Mouse (Mus musculus): ENCODE results near the gene Srd5a3. TPM values are rescaled to one million over a fixed set of nuclear protein-coding genes. Genes with fewer than 3 reads are reported as not detected.

Gene Srd5a3
- polyA plus RNA-seq, 1 experiment: 7.8 TPM

DNA sequence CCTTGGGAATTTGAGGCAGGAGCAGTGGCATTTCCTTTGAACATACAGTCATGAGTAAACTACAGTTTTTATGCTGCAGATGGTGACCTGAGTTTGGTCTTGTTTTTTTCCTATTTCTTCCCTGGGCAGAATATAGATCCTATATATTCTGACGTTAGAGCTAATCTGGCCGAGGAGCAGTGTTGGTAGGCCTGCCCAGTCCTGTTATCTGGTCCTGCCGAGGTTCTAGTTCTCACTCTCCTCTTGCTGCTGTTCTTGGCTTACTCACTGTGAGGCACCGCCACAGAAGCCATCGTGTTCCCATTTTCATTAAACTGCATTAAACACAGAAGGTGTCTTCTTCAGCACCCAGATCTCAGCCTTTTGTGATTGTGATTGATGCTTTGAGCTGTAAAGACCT, 47.8 kb downstream of the Srd5a3 start:
- TF ChIP-seq CTCF (IDR thresholded peaks at IDR 0.05; ENCODE audit: control insufficient read depth, insufficient read depth, insufficient replicate concordance, low read depth, low read length): no peak
- no peak for TF ChIP-seq POLR2A (IDR thresholded peaks at IDR 0.05; ENCODE audit: control insufficient read depth, low read depth, low read length)
- H3K36me3 ChIP-seq (ENCODE audit: control insufficient read depth, insufficient read depth, low read length): no peaks in the 10 kb centered on the region; the same call in 1 of the 2 replicates
- H3K27ac ChIP-seq (ENCODE audit: control insufficient read depth, insufficient read depth, low read depth, low read length): no peak overlapping the region
- H3K4me1 ChIP-seq (ENCODE audit: control insufficient read depth, insufficient read depth, low read length): peaks cover 4% of the 10 kb centered on the region
- no peaks in the 10 kb centered on the region for H3K27me3 ChIP-seq (ENCODE audit: control insufficient read depth, insufficient read depth, low read length)
- H3K4me3 ChIP-seq (ENCODE audit: control insufficient read depth, low read depth, low read length): no peak overlapping the region

DNA sequence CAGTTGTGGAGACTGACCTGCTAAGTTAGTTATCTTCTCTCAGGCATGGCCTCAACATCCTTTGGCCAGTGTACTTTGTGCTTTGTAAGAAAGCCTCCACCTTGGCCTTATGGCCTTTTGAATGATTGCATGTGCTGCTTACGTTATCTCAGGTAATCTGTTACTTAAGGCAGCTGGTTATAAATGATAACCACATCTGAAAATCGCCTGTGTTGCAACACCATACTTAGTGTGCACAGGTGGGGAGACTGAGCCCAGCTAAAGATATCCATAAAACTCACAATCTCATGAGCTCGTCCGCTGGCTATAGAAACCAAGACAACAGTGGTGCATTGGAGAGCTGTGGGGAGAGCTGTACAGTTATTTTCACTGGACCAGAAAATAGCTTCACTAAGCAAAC, 50.5 kb downstream of the Srd5a3 start:
- no peaks in the 10 kb centered on the region for H3K27me3 ChIP-seq (ENCODE audit: control insufficient read depth, insufficient read depth, low read length)
- H3K4me1 ChIP-seq (ENCODE audit: control insufficient read depth, insufficient read depth, low read length): no peaks in the 10 kb centered on the region
- H3K36me3 ChIP-seq (ENCODE audit: control insufficient read depth, insufficient read depth, low read length): no peaks in the 10 kb centered on the region; the same call in 1 of the 2 replicates
- TF ChIP-seq POLR2A (IDR thresholded peaks at IDR 0.05; ENCODE audit: control insufficient read depth, low read depth, low read length): no peak
- TF ChIP-seq CTCF (IDR thresholded peaks at IDR 0.05; ENCODE audit: control insufficient read depth, insufficient read depth, insufficient replicate concordance, low read depth, low read length): no peak
- H3K4me3 ChIP-seq (ENCODE audit: control insufficient read depth, low read depth, low read length): no peak overlapping the region
- no peak overlapping the region for H3K27ac ChIP-seq (ENCODE audit: control insufficient read depth, insufficient read depth, low read depth, low read length)

- H3K4me3 ChIP-seq (ENCODE audit: control insufficient read depth, low read depth, low read length): no peak overlapping the region
- TF ChIP-seq POLR2A (IDR thresholded peaks at IDR 0.05; ENCODE audit: control insufficient read depth, low read depth, low read length) (no peak), CTCF (IDR thresholded peaks at IDR 0.05; ENCODE audit: control insufficient read depth, insufficient read depth, insufficient replicate concordance, low read depth, low read length) (no peak)
- no peak overlapping the region for H3K27ac ChIP-seq (ENCODE audit: control insufficient read depth, insufficient read depth, low read depth, low read length)
- no peaks in the 10 kb centered on the region for H3K27me3 ChIP-seq (ENCODE audit: control insufficient read depth, insufficient read depth, low read length)
- no peaks in the 10 kb centered on the region; the same call in 1 of the 2 replicates for H3K36me3 ChIP-seq (ENCODE audit: control insufficient read depth, insufficient read depth, low read length)
- H3K4me1 ChIP-seq (ENCODE audit: control insufficient read depth, insufficient read depth, low read length): no peaks in the 10 kb centered on the region
Observed at GRCm38 (mm10) chr5:76193075-76193474, 53.0 kb downstream of the Srd5a3 start.

DNA sequence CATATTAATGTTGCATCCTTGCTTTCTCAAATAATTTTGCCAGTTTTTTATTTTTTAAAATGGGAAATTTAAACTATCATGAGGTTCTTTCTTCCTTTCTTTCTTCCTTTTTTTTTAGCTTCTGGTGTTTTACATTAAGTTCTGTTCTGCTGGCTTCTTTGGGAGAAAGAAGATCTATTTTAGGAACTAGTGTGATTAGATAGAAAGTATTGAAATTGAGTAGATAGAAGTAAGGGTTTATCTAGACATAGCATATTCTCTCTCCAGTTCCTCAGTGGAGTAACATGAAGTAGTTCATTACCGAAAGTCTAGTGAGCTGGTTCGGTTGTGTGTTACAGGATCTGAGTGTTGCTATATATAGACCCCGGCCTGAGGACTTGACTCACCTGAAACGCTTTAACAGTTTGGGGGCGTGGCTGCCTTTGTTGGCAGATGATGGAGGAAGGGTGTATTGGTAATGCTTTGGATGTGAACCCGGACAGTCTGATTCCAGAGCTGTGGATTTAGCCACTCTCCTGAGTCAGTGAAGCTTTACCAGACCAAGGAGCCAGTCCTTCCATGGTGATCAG, 54.4 kb downstream of the Srd5a3 start:
- Histone ChIP-seq H3K36me3 (ENCODE audit: control insufficient read depth, insufficient read depth, low read length) (no peaks in the 10 kb centered on the region; the same call in 1 of the 2 replicates), H3K4me3 (ENCODE audit: control insufficient read depth, low read depth, low read length) (no peak overlapping the region), H3K27ac (ENCODE audit: control insufficient read depth, insufficient read depth, low read depth, low read length) (no peak overlapping the region), H3K4me1 (ENCODE audit: control insufficient read depth, insufficient read depth, low read length) (no peaks in the 10 kb centered on the region), H3K27me3 (ENCODE audit: control insufficient read depth, insufficient read depth, low read length) (no peaks in the 10 kb centered on the region)
- TF ChIP-seq POLR2A (IDR thresholded peaks at IDR 0.05; ENCODE audit: control insufficient read depth, low read depth, low read length) (no peak), CTCF (IDR thresholded peaks at IDR 0.05; ENCODE audit: control insufficient read depth, insufficient read depth, insufficient replicate concordance, low read depth, low read length) (no peak)

DNA sequence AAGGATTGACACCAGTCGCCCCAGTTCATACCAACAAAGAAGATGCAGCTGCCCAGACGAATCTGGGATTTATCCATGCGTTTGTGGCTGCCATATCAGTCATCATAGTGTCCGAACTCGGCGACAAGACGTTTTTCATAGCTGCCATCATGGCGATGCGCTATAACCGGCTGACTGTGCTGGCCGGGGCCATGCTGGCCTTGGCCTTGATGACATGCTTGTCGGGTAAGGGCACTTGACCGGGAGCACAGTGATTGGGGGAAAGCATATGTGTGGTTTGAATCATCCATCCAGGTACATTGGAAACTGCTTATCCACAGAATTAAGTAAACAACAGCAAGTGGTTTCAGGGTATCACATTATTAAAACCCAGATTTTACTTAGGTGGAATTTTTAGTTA, 59.3 kb downstream of the Srd5a3 start:
- H3K4me1 ChIP-seq (ENCODE audit: control insufficient read depth, insufficient read depth, low read length): no peaks in the 10 kb centered on the region
- no peak overlapping the region for H3K27ac ChIP-seq (ENCODE audit: control insufficient read depth, insufficient read depth, low read depth, low read length)
- TF ChIP-seq POLR2A (IDR thresholded peaks at IDR 0.05; ENCODE audit: control insufficient read depth, low read depth, low read length): no peak
- TF ChIP-seq CTCF (IDR thresholded peaks at IDR 0.05; ENCODE audit: control insufficient read depth, insufficient read depth, insufficient replicate concordance, low read depth, low read length): no peak
- H3K27me3 ChIP-seq (ENCODE audit: control insufficient read depth, insufficient read depth, low read length): no peaks in the 10 kb centered on the region
- H3K4me3 ChIP-seq (ENCODE audit: control insufficient read depth, low read depth, low read length): no peak overlapping the region
- H3K36me3 ChIP-seq (ENCODE audit: control insufficient read depth, insufficient read depth, low read length): no peaks in the 10 kb centered on the region; the same call in none of the 2 replicates

- Histone ChIP-seq H3K27me3 (ENCODE audit: control insufficient read depth, insufficient read depth, low read length) (no peaks in the 10 kb centered on the region), H3K36me3 (ENCODE audit: control insufficient read depth, insufficient read depth, low read length) (peaks cover 1% of the 10 kb centered on the region), H3K4me1 (ENCODE audit: control insufficient read depth, insufficient read depth, low read length) (no peaks in the 10 kb centered on the region), H3K4me3 (ENCODE audit: control insufficient read depth, low read depth, low read length) (no peak overlapping the region), H3K27ac (ENCODE audit: control insufficient read depth, insufficient read depth, low read depth, low read length) (no peak overlapping the region)
- no peak for TF ChIP-seq POLR2A (IDR thresholded peaks at IDR 0.05; ENCODE audit: control insufficient read depth, low read depth, low read length)
- TF ChIP-seq CTCF (IDR thresholded peaks at IDR 0.05; ENCODE audit: control insufficient read depth, insufficient read depth, insufficient replicate concordance, low read depth, low read length): no peak
Observed at GRCm38 (mm10) chr5:76203171-76203570, 63.1 kb downstream of the Srd5a3 start.

Other genes with a start within 250 kb of the Srd5a3 start
- gene Kdr, start 161.8 kb upstream of the Srd5a3 start, polyA plus RNA-seq (2012; rRNA removed): 1.2 and 1.3 TPM in 2 replicates
- gene Tmem165, start 43.6 kb downstream of the Srd5a3 start, polyA plus RNA-seq (2012; rRNA removed): 25.8 and 28.9 TPM in 2 replicates
- 7.1 and 8.6 TPM in 2 replicates for gene Clock, start 164.5 kb downstream of the Srd5a3 start, polyA plus RNA-seq (2012; rRNA removed)
- 86.9 and 115 TPM in 2 replicates for gene Pdcl2, start 190.9 kb downstream of the Srd5a3 start, polyA plus RNA-seq (2012; rRNA removed)
- gene Nmu, start 223.5 kb downstream of the Srd5a3 start, polyA plus RNA-seq (2012; rRNA removed): not detected in 2 replicates

All from testis, adult 2 months (tissue).